Mouse (Mus musculus): ENCODE measurements around the gene Clasp1. TPM values are rescaled to one million over a fixed set of nuclear protein-coding genes. Genes with fewer than 3 reads are reported as not detected.
"Not testable (repeated sequence)": the region's sequence is repeated elsewhere in the genome, so short reads cannot be mapped to it uniquely, and the experiment has no call there.

Clasp1 gene
- polyA plus RNA-seq, 1 experiment from 2014 or later: 101 TPM

DNA sequence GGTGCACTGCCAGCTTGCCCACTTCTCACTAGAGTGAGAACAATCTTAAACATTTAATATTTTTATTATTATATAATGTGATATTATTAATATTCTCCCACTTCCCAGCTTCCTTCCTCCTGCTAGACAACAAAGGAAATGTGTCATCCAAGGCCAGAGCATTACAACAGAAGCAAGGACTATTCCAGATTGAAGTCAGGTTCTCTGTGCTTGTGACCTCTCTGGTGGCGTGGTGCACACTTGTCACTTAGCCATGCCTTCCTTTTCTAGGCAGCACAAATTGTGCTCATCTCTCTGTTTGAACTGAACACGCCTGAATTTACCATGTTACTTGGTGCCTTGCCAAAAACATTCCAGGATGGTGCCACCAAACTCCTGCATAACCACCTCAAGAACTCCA lies 170.9 kb downstream of the Clasp1 start:
- no peak for ATAC-seq (ENCODE audit: low FRiP score, low read depth)
- Histone ChIP-seq H3K9ac (no peak overlapping the region), H3K9me3 (no peaks in the 10 kb centered on the region), H3K4me2 (no peak overlapping the region), H3K36me3 (peaks cover 67% of the 10 kb centered on the region), H3K27me3 (no peaks in the 10 kb centered on the region), H3K4me1 (replicated peaks) (no peaks in the 10 kb centered on the region), H3K27ac (replicated peaks) (no peak overlapping the region), H3K4me3 (no peak overlapping the region)
- WGBS: 86% methylated on average over 2 of the region's 2 CpGs

DNA sequence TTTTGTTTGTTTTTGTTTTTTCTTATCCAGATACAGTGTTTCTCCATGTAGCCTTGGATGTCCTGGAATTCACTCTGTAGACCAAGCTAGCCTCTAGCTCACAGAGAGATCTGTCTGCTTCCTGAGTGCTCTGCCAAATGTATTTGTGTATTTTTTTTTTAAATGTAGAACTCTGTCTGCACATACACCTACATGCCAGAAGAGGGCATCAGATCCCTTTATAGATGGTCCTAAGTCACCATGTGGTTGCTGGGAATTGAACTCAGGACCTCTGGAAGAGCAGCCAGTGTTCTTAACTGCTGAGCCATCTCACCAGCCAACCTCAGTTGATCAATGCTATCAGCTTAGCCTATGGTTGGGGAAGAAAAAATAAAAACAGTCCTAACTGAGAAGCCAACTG lies 175.7 kb downstream of the Clasp1 start:
- ATAC-seq (ENCODE audit: low FRiP score, low read depth): no peak
- Histone ChIP-seq H3K4me3 (no peak overlapping the region), H3K27me3 (no peaks in the 10 kb centered on the region), H3K36me3 (peaks cover 77% of the 10 kb centered on the region), H3K4me1 (replicated peaks) (no peaks in the 10 kb centered on the region), H3K9ac (no peak overlapping the region), H3K9me3 (no peaks in the 10 kb centered on the region), H3K4me2 (no peak overlapping the region), H3K27ac (replicated peaks) (no peak overlapping the region)

DNA sequence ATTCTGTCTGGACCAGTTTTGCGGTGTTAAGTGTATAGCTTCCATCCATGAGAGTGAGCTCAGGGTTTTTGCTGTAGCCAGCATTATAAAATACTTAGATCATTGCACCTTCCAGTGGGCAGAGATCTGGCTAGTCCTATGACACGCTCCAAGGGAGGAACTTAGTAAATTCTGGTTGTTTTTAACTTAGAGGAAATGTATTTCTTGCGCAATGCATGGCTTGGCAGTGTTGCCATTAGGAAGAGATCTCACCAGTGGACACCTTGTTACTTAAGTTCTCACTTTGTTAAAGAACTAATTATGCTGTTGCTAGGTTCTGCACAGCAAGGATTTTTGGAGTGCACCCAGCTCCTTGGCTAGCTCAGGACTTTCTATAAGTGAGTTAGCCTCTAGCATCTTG lies 178.8 kb downstream of the Clasp1 start:
- Histone ChIP-seq H3K27ac (replicated peaks) (no peak overlapping the region), H3K36me3 (peaks cover 71% of the 10 kb centered on the region), H3K4me1 (replicated peaks) (no peaks in the 10 kb centered on the region), H3K4me2 (no peak overlapping the region), H3K4me3 (no peak overlapping the region), H3K27me3 (no peaks in the 10 kb centered on the region), H3K9me3 (no peaks in the 10 kb centered on the region), H3K9ac (no peak overlapping the region)
- 97% methylated on average over 3 of the region's 3 CpGs for WGBS
- ATAC-seq (ENCODE audit: low FRiP score, low read depth): no peak

DNA sequence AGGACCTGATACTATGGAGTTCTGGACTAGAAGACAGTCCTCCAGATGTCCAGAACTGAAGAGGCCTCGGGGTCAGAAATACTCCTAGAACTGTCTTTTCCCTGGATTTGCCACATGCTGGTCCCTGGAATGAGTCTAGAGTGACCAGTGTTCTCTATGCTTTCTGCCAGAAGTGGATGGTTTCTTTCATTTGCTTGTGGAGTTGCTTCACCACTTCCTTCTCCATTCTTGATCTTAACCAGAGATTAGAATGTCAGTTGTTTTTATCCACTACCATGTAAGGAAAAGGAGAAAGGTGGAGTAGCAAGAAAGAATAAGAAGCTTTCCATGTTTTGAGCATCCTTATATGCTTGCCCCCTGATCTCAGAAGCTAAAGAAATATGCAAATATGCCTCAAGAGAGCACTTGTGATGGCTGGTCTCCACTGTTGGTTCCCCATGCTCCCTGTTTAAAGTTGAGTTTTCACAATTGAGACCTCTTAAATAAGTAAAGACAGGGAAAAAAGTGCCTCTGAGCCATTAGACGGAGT lies 191.4 kb downstream of the Clasp1 start:
- Histone ChIP-seq H3K9me3 (no peaks in the 10 kb centered on the region), H3K27ac (replicated peaks) (no peak overlapping the region), H3K4me3 (no peak overlapping the region), H3K27me3 (no peaks in the 10 kb centered on the region), H3K9ac (no peak overlapping the region), H3K36me3 (peaks cover 40% of the 10 kb centered on the region), H3K4me1 (replicated peaks) (no peaks in the 10 kb centered on the region), H3K4me2 (no peak overlapping the region)
- ATAC-seq (ENCODE audit: low FRiP score, low read depth): no peak
- WGBS: 98% methylated on average over 2 of the region's 2 CpGs

DNA sequence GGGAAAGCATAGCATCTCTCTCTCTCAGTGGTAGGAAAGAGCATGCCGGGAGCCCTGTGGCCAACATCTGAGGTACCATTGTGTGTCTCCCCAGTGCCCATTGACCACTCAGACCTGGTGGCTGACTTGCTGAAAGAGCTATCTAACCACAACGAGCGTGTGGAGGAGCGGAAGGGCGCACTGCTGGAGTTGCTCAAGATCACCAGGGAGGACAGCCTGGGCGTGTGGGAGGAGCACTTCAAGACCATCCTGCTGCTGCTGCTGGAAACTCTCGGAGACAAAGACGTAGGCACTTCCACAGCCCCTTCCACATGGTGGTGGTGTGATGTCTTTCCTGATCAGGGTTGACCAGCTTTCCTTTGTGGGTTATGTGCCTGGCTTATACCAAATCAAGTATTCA lies 192.3 kb downstream of the Clasp1 start:
- Histone ChIP-seq H3K4me3 (no peak overlapping the region), H3K36me3 (peaks cover 32% of the 10 kb centered on the region), H3K27ac (replicated peaks) (no peak overlapping the region), H3K9me3 (no peaks in the 10 kb centered on the region), H3K9ac (no peak overlapping the region), H3K4me1 (replicated peaks) (no peaks in the 10 kb centered on the region), H3K27me3 (no peaks in the 10 kb centered on the region), H3K4me2 (no peak overlapping the region)
- WGBS: 95% methylated on average over 8 of the region's 8 CpGs
- no peak for ATAC-seq (ENCODE audit: low FRiP score, low read depth)

DNA sequence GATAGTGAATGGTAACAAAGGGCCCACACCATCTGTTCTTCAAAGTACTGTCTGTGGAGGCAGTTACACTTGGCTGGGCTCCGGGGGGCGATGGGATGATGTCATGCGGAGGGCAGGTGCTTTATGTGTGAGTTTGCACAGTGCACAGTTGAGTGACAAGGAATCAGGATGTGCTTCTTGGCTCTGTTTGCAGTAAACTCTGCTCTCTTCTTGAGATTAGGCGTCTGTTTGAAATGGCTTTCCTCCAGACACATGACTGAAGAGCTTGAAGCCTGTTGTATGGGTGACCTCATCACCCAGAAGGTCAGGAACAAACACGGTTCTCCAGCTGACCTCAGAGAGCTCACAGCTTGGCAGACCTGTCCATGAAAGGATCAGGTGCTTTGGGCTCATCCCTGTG lies 200.9 kb downstream of the Clasp1 start:
- Histone ChIP-seq H3K9ac (no peak overlapping the region), H3K36me3 (peaks cover 49% of the 10 kb centered on the region), H3K27ac (replicated peaks) (no peak overlapping the region), H3K27me3 (no peaks in the 10 kb centered on the region), H3K9me3 (no peaks in the 10 kb centered on the region), H3K4me1 (replicated peaks) (no peaks in the 10 kb centered on the region), H3K4me3 (no peak overlapping the region), H3K4me2 (no peak overlapping the region)
- no peak for ATAC-seq (ENCODE audit: low FRiP score, low read depth)
- WGBS: 79% methylated on average over 5 of the region's 5 CpGs

DNA sequence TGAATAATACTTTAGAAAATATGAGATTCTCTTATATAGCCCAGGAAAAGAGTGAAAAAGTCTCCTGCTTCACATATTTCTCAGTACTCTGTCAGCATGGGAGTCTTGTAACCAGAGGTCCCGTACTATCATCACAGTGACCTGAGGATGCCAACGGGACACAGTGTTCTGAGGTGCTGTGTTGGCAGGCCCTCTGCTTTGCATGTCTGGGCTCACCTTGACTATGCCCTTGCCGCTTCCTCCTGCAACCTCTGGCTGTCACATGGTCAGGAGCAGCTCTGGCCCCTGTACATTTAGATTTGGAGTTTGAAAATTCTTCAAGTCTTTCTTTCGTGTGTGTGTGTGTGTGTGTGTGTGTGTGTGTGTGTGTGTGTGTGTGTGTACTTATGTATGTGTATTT lies 204.1 kb downstream of the Clasp1 start:
- ATAC-seq (ENCODE audit: low FRiP score, low read depth): no peak
- Histone ChIP-seq H3K27me3 (no peaks in the 10 kb centered on the region), H3K9me3 (no peaks in the 10 kb centered on the region), H3K36me3 (peaks cover 74% of the 10 kb centered on the region), H3K4me1 (replicated peaks) (no peaks in the 10 kb centered on the region), H3K9ac (no peak overlapping the region), H3K27ac (replicated peaks) (no peak overlapping the region), H3K4me3 (no peak overlapping the region), H3K4me2 (no peak overlapping the region)
- WGBS: 98% methylated on average over 4 of the region's 4 CpGs

DNA sequence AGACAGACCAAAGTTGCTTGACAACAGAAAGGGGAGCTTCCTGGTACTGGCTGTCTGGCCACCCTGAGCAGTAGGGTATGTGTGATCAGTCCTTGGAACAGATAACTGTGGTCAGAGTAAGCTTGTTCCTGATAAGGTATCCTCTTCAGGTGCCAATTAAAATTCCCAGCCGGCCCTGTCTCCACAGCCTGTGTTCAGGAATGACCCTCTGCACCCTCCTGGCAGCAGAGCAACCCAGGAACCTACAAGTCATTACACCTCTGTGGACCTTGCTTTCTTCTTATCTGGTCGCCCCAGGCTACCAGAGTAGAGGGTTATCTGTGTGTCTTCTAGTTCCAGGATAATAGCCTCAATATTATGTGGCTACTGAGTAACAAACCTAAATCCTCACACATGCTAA lies 206.5 kb downstream of the Clasp1 start:
- Histone ChIP-seq H3K4me1 (replicated peaks) (no peaks in the 10 kb centered on the region), H3K9ac (no peak overlapping the region), H3K4me3 (no peak overlapping the region), H3K27me3 (no peaks in the 10 kb centered on the region), H3K27ac (replicated peaks) (no peak overlapping the region), H3K9me3 (no peaks in the 10 kb centered on the region), H3K4me2 (no peak overlapping the region), H3K36me3 (peaks cover 78% of the 10 kb centered on the region)
- WGBS: 81% methylated on average over 2 of the region's 2 CpGs
- no peak for ATAC-seq (ENCODE audit: low FRiP score, low read depth)

DNA sequence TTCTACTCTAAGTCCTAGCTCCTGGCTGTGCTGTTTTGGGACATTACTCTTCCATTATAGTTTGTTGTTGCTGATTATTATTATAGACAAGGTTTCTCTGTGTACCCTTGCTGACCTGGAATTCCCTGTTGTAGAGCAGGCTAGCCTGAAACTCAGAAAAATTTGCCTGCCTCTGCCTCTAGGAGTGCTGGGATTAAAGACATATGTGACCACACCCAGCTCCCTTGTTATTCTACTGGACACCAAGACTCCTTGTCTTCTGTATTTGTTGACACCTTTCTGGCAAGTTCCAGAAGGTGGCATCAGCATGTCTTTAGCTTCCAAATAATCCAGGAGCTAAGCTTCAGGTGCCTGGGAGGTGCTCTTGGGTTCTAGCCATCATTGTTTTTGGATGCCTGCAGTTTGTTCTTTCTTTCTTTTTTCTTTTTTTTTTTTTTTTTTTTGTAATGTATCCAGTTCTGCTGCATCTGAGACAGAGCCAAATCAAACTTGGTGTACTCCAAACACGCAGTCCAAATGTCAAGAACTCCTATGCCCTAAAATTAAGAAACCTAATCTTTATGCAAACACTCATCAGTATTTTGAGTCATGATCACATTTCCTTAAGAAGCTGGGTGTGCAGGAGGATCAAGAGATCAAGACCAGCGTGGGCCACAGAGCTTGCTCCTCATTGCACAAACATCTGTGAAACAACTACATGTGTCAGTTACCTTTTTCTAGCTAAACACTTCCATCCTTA lies 208.8 kb downstream of the Clasp1 start:
- 90% methylated on average over 2 of the region's 2 CpGs for WGBS
- H3K4me3 ChIP-seq: no peak overlapping the region
- no peaks in the 10 kb centered on the region for H3K9me3 ChIP-seq
- H3K4me1 ChIP-seq (replicated peaks): no peaks in the 10 kb centered on the region
- no peak overlapping the region for H3K4me2 ChIP-seq
- H3K9ac ChIP-seq: no peak overlapping the region
- no peak overlapping the region for H3K27ac ChIP-seq (replicated peaks)
- no peaks in the 10 kb centered on the region for H3K27me3 ChIP-seq
- H3K36me3 ChIP-seq: peaks cover 85% of the 10 kb centered on the region
- ATAC-seq (ENCODE audit: low FRiP score, low read depth): no peak

DNA sequence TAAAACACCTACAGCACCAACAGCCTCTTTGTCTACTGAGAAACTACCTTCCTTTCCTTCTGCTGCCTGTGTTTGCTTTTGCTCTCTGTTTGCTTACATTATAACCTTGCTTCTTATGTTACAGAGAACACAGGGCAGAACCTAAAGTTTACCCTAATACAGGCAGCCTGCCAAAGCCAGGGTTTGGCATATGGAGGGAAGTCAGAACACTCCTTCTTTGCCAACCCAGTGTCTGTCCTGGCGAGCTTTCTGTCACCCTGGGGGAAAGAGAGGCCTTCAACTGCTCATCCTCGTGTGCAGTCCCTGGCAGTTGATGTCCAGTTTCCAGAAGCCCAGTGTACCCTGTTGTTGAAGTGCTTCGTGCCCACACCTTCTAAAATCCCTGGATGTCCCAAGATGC lies 209.5 kb downstream of the Clasp1 start:
- Histone ChIP-seq H3K27ac (replicated peaks) (no peak overlapping the region), H3K9ac (no peak overlapping the region), H3K4me1 (replicated peaks) (no peaks in the 10 kb centered on the region), H3K4me2 (no peak overlapping the region), H3K36me3 (peaks cover 85% of the 10 kb centered on the region), H3K9me3 (no peaks in the 10 kb centered on the region), H3K4me3 (no peak overlapping the region), H3K27me3 (no peaks in the 10 kb centered on the region)
- ATAC-seq (ENCODE audit: low FRiP score, low read depth): no peak
- WGBS: 71% methylated on average over 3 of the region's 3 CpGs

DNA sequence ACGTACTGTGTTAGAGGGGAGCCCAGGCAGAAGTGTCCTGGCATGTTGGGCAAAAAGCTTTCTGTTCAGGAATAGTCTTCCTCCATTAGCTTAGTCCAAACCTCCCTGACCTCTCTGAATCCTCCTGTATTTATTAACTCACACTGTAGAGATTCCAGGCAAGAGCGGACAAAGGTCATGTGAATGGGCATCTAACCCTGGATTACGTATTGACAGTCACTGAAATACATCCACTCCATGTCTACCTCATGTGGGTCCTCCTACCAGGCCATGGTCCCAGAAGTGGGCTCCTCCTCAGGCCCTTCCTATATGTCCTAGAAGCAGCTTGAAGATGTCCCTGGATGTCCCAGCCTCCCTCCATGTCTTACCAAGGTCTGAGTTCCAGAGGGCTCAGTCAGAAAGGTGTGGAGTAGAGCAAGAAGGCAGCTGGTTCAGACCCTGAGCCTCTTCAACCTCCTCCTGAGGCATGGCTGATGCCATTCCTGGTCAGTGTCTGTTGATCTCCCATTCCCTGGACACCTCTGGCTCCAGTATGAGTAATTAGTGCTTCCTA lies 224.8 kb downstream of the Clasp1 start:
- Histone ChIP-seq H3K27ac (replicated peaks) (no peak overlapping the region), H3K4me2 (no peak overlapping the region), H3K4me1 (replicated peaks) (no peaks in the 10 kb centered on the region), H3K27me3 (no peaks in the 10 kb centered on the region), H3K36me3 (peaks cover 8% of the 10 kb centered on the region), H3K9ac (no peak overlapping the region), H3K9me3 (no peaks in the 10 kb centered on the region), H3K4me3 (no peak overlapping the region)
- ATAC-seq (ENCODE audit: low FRiP score, low read depth): no peak
- 89% methylated on average over 3 of the region's 3 CpGs for WGBS

DNA sequence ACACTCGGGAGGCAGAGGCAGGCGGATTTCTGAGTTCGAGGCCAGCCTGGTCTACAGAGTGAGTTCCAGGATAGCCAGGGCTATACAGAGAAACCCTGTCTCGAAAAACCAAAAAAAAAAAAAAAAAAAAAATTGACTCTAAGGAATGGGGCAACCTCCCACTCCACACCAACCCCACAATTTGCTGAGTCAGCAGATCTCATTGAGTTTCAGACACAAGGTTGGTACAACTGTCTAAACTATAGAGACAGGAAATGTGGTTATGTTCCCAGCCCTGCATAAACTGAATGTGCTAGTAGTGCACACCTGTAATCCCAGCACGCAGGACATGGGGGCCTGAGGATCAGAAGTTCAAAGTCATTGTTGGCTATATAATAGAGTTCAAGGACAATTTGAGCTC lies 232.2 kb downstream of the Clasp1 start:
- H3K9me3 ChIP-seq; H3K4me3 ChIP-seq; H3K27ac ChIP-seq (replicated peaks); H3K36me3 ChIP-seq; H3K27me3 ChIP-seq; H3K4me2 ChIP-seq; ATAC-seq (ENCODE audit: low FRiP score, low read depth); H3K4me1 ChIP-seq (replicated peaks); H3K9ac ChIP-seq: not testable (repeated sequence)
- 98% methylated on average over 4 of the region's 5 CpGs for WGBS

DNA sequence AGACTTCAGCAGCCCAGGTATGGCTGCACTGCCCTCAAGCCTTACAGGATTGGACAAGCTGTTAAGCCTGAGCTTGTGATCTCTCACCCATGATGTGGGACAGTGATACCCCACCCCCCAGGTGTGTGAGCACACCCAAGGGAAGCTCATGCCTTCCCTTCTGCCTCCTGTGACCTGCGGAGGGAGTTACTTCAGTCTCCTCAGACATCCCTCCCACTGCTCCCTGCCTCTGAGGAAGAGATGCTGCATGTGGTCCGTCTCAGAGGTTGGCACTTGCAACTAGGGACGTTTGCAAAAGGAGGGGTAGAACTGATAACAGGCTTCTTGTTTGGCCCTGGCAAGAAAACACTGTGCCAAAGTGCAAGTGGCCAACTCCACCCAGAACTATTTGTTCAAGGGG lies 234.0 kb downstream of the Clasp1 start:
- WGBS: 66% methylated on average over 3 of the region's 3 CpGs
- H3K4me1 ChIP-seq (replicated peaks): peaks cover 5% of the 10 kb centered on the region
- ATAC-seq (ENCODE audit: low FRiP score, low read depth): no peak
- H3K27ac ChIP-seq (replicated peaks): no peak overlapping the region
- H3K4me3 ChIP-seq: no peak overlapping the region
- 0 out of 2 replicates have a peak, but pooled peaks cover 6% of the 10 kb centered on the region for H3K27me3 ChIP-seq
- no peaks in the 10 kb centered on the region for H3K36me3 ChIP-seq
- H3K9ac ChIP-seq: no peak overlapping the region
- no peaks in the 10 kb centered on the region for H3K9me3 ChIP-seq
- no peak overlapping the region for H3K4me2 ChIP-seq
